Mouse (Mus musculus) brain, embryonic 14.5 days (tissue): ENCODE measurements around the gene Chuk. TPM values are rescaled to one million over a fixed set of nuclear protein-coding genes. Genes with fewer than 3 reads are reported as not detected.

ENCODE experiments used
- DNase-seq: peaks from one replicate; pipeline ENCODE4 v3.0.0-alpha.2; 2011; ENCODE audit warnings: low read depth
- CTCF ChIP-seq: fragments of 200-500 bp; IDR thresholded peaks from 2 replicates; pipeline ENCODE4 v1.5.1; 2012; ENCODE audit warnings: inconsistent platforms, mild to moderate bottlenecking, moderate library complexity, borderline replicate concordance; ENCODE audit not compliant: insufficient read depth, insufficient read length; ENCODE audit errors: extremely low read depth
- POLR2A ChIP-seq: fragments of 200-500 bp; IDR thresholded peaks from 2 replicates; pipeline ENCODE4 v1.6.1; 2012; ENCODE audit warnings: mild to moderate bottlenecking, inconsistent platforms, borderline replicate concordance; ENCODE audit not compliant: poor library complexity, insufficient read depth, insufficient read length, severe bottlenecking; ENCODE audit errors: extremely low read depth
- polyA plus RNA-seq: library from polyadenylated mRNA; depleted of rRNA; stranded (reverse); fragments of >200 nt; gene quantifications from 2 replicates; pipeline ENCODE4 v1.2.3, GENCODE M21; 2012; rRNA removed

Gene Chuk
- polyA plus RNA-seq, 1 experiment, result 107 TPM

DNA sequence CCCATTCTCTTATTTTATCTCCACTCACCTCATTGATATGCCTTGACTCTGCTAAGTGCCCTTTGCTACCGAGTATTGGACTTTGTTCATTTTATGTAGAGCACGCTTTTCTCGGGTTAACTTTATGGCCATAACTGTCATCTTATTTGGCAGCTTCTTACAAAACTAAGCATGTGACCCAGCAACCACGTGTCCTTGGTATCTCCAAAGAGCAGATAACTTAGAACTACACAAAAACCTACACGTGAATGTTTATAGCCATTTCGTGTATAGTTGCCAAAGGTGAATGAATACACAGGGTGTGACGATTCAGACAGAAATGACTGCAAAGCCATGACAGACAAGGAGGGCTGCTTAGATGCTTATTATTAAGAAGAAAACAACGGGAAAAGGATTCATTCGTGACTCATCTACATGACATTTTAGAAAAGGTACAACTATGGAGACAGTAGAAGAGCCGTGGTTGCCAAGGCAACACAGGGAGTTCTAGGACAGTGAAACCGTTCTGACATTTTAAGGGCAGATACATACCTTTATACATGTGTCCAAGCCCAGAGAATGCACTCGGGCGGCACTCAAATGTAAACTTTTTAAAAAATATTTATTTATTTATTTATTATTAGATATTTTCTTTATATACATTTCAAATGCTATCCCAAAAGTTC, 82.2 kb downstream of the Chuk start:
- TF ChIP-seq CTCF (no peak), POLR2A (no peak)
- DNase-seq, result no peak

Other genes with a start within 250 kb of the Chuk start
- gene Dnmbp, start 167.3 kb downstream of the Chuk start, polyA plus RNA-seq, result 16.1 and 16.9 TPM in 2 replicates
- 0.15 and 0.23 TPM in 2 replicates for gene Cpn1, start 120.9 kb downstream of the Chuk start, polyA plus RNA-seq
- gene Cyp2c23, start 78.3 kb downstream of the Chuk start, polyA plus RNA-seq, result 0.04 and 0.05 TPM in 2 replicates
- gene Erlin1, start 37.7 kb downstream of the Chuk start, polyA plus RNA-seq, result 18.3 and 19.6 TPM in 2 replicates
- 30.7 and 31.7 TPM in 2 replicates for gene Cwf19l1, start 28.4 kb upstream of the Chuk start, polyA plus RNA-seq
- gene Bloc1s2, start 39.0 kb upstream of the Chuk start, polyA plus RNA-seq, result 91.2 and 104 TPM in 2 replicates
- gene Pkd2l1, start 85.0 kb upstream of the Chuk start, polyA plus RNA-seq, result 0.19 and 0.26 TPM in 2 replicates
- gene Scd3, start 95.8 kb upstream of the Chuk start, polyA plus RNA-seq, result 3.1 and 3.5 TPM in 2 replicates
- 346 and 452 TPM in 2 replicates for gene Scd2, start 186.2 kb upstream of the Chuk start, polyA plus RNA-seq
- 0.19 and 0.30 TPM in 2 replicates for gene Scd4, start 225.6 kb upstream of the Chuk start, polyA plus RNA-seq